Mouse (Mus musculus): ENCODE data around the gene Plin5.

The Plin5 gene

DNA sequence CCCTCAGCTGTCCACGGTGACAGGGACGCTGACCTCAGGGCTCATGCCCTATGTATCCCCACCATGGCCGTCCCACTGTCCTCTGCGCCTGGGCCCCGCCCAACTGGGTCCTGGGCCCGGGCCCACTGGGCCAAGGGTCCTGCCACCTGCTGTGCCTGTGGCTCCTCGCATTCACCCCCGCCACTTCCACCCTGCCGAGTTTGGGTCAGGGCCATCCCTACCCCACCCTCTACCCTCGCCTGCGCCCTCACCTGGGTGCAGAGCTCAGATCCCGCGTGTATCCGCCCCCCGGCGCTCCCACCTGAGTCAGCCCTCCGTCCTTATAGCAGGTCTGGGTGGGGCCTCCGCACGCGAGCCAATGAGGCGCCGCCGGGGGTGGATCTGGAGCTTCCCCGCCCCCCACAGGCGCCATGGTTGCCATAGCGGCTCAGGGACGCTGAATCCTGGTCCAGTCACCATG lies at the start of gene Plin5:
Gene Plin5 (minus strand): TSS at position 346 of the 460 bp plus-strand sequence.
- DNase-seq (ENCODE audit: low read depth, low spot score): peak; percentile 52

DNA sequence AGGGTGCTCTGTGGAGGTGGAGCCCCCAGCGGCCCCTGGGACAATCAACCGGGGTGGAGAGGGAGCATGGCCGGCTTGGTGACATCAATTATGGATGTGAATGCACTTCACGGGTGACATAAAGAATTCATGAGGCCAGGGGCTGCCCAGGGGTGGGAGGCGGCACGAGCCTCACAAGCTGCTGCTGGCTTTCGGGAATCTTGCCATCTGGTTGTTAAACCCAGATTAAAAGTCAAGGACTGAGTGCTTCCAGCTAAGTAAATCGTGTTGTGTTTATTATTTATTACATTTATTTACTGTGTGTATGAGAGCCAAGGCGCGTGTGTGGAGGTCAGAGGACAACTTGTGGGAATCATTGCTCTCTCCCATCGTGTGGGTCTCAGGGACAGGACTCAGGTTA lies 48.3 kb upstream of the Plin5 start:
- no peak for DNase-seq (ENCODE audit: low read depth, low spot score)

DNA sequence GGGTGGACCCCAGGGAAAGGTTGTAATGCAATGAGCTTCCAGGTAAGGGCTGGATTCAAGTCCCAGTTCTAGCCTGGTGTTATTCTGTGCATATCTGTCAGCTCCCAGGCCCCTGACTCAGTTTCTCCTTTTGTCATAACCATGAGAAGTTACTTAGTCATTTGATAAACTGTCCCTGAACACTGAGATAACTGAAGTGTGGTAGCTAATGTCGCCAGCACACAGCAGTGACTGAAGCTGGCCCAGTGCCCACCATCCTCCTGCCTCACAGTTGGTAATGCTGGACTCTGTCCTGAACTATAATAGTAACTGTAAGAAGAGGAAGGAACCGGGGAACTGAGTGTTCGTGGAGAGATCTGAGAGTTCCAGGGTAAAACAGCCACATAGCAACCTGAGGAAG lies 47.1 kb upstream of the Plin5 start:
- DNase-seq (ENCODE audit: low read depth, low spot score): no peak

DNA sequence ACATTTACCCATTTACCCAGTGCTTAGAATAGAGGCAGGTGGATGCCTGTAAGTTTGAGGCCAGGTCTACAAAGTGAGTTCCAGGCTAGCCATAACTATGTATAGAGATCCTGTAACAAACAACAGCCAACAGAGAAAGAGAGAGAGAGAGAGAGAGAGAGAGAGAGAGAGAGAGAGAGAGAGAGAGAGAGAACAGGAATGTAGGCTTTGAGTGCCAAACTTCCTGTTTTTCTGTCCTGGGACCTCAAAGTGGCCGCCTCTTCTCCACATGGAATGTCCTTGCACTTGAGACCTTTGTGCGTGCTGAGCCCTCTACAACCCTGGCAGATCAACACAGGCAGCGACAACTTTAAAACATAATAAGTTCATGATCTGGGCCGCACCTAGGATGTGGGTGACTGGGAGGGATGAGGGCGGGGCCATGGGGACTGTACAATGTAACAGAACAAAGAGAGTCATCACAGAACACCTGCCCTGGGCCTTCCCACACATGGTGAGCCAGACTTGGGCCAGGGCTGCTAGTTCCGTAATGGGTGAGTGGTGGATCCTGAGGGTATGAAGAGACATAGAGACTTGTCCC lies 46.2 kb upstream of the Plin5 start:
- no peak for DNase-seq (ENCODE audit: low read depth, low spot score)

DNA sequence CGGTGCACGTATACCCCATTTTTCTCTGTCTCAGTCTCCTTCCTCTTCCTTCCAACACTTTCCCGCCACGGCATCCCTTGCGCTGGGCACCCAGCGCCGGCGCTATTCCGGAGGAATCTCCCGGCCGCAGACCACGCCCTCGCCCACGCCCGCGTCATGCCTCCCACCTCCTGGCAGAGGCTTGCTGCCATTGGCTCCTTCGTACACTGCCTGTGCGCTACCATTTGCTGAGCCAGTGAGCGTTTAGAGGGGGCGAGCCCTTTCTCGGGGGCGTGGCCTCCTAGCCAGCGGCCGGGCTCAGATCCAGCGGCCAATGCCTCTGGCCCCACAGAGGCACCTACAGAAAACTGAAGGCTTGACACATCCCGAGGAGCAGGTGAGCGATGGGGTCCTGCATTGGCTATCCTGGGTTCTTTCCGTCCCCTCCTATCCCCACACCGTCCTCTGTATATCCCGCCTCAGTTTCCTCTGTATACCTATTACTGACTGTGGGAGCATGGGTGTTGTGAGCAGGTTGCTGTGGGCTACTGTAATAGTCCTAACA lies 44.9 kb upstream of the Plin5 start, which contains the start of gene Tnfaip8l1:
Gene Tnfaip8l1 (plus strand): TSS at position 247 of the 544 bp plus-strand sequence.
- peak; percentile 98 for DNase-seq (ENCODE audit: low read depth, low spot score)

DNA sequence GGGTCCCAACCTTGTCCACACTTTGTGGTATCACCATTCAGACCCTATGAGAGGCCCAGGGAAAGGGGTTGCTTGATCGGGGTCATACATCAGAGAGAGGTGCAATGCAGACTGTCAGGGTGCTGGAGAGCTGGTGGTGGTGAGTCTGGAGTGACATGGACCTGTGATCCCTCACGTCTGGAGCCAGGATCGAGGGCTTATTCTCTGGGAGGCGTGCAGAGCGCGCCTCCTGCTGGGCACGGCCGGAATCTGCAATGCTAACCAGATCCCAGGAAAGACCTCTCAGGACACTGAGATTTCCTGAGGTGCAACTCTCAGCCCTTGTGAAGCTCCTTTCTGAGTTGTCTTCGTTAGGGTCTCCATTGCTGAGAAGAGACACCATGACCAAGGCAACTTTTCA lies 42.3 kb upstream of the Plin5 start:
- DNase-seq (ENCODE audit: low read depth, low spot score): peak; percentile 79

DNA sequence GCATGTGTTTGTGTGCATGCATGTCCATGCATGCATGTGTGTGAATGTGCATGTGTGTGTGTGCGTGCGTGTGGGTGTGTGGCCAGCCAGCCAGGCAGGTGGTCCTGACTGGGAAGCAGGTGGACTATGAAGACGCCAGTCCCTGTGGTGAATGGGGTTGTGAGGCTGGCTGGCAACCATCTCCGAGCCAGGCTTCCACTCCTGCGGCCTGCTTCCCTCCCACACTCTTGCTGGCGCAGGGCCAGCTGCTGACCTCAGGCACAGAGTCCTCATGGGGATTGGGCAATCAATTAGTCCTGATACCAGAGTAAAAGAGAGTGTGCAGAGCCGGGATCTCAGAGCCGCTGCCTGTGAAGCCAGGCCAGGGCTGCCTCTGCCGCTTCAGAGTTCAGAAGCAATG lies 36.2 kb upstream of the Plin5 start:
- DNase-seq (ENCODE audit: low read depth, low spot score): peak; percentile 40

DNA sequence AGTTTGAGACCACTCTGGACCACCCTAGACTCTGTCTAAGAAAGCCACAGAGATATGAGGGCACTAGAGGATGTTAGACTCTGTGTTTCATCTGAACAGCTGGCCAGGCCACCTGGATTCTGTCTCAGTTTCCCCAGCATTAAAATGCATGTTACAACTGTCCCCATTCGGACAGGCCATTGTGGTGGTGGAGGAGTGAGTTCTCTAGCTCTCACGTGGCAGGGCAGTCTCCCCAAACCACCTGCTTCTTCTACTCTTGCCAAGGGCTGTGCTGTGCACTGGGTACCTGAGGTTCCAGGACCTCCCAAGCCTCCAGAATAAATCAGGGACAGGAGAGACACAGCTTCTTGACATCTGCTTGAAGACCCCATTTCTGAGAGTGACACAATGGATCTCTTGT lies 32.5 kb upstream of the Plin5 start:
- no peak for DNase-seq (ENCODE audit: low read depth, low spot score)

DNA sequence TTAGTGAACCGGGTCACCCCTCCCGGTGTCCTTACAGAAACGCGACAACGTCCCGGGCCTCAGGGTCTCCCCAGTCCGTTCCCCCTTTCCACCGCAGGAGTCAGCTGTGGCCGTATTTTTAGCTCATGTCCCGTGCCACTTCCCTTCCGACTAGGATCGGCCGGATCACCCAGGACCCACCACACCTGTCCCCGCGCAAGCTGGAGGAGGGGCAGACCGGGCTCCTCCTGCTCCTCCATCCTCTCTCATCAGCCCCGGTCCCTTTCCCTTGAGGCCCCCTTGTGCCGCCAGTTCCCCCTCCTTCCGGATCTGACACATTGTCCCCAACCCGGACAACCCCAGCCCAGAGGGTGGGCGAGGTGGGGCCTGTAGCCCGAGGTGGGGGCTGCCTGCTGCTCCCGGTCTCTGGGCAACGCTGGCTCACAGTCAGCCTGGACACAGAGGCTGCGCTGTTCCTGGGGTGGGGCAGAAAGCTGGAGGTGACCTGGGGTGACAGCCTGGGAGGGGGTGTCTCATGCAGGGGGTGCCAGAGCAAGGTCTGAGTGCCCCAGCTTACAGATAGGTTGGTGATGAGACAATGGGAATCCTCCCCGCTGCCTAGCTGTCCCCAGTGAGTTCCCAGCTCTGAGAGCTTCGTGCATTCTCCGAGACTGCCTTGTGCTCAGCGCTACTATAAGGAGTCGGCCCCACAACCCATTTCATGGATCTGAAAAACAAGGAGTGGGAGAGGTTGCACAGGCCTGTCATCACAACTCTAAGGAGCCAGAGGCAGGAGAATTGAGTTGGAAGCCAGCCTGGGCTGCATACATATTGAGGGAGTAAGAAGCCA lies 31.6 kb upstream of the Plin5 start:
- DNase-seq (ENCODE audit: low read depth, low spot score): no peak

DNA sequence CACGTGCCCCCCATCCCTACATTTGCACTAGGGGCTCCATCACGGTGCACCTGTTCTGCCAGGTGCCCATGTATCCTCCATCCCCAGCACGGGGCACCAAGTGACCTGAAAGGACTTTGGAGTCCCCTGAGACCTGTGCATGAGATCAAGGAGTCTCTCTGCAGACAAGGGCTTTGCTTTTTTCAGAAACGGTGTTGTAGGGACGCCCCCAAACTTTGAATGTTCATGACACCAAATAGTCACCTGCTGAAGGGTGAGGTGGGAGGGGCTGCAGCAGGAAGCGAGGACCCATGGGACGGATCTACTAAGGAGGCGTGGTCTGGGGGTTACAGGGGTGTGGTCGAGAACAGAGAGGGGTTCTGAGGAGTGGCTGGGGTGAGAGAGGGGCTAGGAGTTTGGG lies 30.9 kb upstream of the Plin5 start:
- DNase-seq (ENCODE audit: low read depth, low spot score): no peak

DNA sequence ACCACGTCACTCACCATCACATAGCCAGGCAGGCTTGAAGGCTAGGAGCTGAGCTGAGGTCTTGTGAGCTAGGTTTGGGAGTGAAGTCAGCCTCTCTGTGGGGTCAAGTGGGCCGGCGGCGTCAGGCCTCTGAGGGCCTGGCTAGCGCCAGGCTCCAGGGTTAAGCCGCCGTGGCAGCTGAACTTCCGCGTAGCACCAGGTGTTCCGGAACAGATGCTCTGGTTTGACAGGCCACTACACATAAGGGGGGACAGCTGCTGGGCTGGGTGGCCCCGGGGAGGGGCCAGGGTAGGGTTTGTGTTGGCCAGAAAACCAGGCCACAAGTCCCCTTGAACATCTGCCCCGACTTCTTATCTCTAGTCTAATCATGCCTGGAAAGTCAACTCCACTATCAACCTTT lies 30.0 kb upstream of the Plin5 start:
- DNase-seq (ENCODE audit: low read depth, low spot score): no peak

DNA sequence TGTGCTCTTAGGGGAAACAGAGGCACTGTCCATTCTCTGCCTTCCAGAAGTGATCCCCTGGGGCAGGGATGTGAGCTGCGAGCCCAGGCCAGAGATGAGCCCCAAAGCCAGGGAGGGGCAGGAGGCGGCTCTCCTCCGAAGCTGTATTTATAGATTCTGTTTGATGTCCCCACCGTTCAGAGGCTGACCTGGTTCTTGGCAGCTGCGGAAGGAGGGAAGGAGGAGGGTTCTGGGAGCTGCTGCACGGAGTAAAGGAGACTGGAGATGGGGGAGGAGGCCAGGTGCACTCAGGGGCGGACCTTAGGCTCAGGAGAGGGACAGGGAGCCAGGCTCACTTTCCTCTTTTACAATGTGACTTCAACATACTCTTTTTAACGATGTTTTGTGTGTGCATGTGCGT lies 28.7 kb upstream of the Plin5 start:
- peak; percentile 63 for DNase-seq (ENCODE audit: low read depth, low spot score)

DNA sequence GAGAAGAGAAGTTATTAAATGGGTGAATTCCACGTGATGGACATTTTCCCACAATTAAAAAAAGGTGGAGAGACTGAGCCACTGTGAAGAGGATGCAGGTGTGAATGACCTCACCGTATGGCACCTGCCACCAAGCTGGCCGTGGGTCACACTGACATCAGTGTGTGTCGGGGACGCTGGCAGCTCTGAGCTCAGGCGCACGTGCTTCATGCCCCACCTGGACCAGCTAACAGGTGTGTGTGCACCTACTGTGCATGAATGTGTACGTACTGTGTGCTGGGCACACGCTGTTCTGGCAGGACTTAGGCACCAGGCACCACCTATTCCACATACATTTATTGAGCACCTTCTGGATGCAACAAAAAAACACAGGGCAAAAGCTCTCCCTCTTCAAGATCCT lies 27.1 kb upstream of the Plin5 start:
- DNase-seq (ENCODE audit: low read depth, low spot score): no peak

DNA sequence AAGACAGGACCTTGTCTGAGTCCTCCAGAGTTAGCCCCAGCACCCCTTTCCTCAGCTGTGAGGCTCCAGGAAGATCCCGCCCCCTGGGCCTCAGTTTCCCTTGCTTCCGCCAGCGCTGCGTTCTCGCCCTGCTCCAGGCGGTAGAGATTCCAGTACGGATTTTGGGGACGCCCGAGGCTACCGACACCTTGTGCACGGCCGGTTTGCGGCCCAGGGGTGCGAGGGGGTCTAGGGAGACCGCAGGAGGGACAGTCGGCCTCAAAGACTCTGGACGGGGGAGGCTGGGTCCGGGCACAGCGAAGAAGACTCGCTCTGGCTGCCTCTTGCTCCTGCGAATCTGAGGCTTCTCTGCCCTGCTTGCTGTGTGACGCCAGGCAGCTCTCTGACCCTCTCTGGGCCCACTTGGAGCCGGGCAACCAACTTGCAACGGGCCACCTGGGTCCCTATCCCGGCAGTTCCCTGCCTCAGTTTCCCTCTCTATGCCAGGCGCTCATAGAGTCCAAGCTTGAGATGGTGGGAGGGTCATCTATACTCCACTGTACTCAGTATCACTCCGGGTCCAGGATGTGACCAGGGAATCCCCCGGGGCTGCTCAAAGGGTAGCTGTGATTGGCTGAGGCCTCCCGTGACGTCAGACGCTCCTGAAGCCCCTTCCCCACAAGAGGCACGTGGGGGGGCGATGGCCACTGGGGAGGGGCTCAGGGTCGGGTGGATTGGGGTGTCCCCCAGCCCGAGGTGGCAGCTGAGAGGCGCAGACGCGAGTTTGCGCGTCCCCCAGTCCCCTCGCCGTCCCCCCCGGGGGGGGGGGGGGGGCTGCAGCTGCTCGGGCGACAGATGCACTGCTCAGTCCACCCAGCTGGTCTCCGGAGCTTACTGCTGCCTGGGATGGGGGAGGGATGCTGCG lies 24.6 kb upstream of the Plin5 start:
- DNase-seq (ENCODE audit: low read depth, low spot score): peak; percentile 83

DNA sequence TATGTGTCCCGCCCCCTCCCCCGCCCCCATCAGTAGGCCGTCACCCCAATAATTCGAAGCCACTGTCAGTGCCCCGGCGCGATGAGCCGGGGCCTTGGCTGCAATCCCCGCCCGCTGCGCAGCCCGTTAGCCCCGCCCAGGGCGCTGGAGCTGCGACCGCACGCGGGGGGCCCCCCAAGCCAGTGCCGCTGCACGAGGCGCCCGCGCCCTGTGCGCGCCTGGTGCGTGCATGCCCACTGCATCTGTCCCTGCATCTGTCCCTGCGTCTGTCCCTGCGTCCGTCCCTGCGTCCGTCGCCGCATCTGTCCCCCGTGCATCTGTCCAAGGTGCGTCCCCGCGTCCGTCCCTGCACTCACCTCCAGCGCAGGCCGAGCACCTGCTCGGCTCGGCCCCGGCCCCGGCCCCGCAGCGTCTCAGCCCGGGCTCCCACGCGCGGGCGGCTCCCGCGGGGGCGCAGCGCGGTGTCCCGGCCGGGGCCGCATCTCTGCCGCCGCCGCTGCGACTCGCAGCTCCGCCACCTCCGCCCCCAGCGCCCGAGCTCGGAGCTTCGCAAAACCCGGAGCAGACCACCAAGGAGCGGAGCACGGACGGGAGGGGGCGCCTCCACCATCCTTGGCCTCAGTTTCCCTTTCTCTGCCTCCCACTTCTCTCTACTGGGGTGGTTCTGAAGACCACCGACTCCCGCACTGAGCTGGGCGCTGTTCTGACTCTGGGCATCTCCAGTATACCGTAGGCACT lies 22.6 kb upstream of the Plin5 start, which contains the start of gene Sema6b:
Gene Sema6b (minus strand): TSS at position 486 of the 738 bp plus-strand sequence.
- peak; percentile 91 for DNase-seq (ENCODE audit: low read depth, low spot score)

DNA sequence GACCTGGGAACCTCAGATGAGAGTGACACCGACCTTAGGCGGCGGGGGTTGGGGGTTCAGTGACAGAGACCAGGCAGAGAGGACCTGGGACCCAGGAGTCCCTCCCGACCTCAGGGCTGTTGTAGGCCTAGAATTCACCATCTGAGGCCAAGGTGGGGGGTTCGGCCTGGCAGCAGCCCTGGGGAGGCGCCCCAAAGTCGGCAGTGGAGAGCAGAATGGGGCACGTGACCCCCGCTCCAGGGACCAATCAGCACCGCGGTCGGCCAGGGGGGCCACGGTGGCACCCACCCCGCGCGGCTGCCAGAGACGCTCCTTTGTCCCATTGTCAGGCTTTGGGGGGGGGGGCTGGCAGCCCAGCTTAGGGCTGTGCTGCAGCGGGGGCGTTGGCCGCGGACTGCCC lies 22.0 kb upstream of the Plin5 start:
- peak; percentile 58 for DNase-seq (ENCODE audit: low read depth, low spot score)

DNA sequence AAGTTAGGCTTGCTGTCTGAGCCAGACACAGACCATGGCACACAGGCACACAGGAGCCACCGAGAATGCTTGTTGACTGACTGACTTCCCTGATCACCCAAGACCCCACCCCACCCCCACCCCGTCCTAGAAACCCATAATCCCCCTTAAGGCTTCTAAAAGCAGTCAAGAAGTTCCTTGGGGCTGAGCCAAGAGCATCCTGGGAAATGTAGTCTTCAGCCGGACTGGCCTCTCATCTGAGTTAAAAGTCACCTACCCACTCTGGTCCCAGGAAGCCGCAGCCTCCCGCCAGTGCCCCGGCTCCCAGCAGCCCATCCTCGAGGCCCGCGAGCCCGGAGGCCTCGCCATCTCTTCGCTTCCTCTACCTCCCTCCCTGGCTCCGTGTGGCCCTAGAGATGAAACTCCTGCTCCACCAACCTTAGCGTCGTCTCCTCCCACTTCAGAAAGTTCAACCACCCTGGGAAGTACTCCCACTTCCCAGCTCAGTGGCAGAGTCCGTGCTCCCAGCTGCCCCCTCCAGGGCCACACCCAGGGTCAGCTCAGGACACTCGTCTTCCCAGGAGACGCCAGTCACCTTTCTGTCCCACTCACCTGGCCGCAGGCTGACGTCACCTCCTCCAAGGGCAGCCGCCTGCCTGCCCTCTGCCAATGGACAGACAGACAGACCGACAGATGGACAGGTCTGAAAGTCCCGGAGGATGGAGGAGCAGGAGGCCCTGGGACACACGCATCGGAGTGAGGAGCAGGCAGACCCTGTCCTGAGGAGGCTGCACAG lies 20.6 kb upstream of the Plin5 start:
- peak; percentile 54 for DNase-seq (ENCODE audit: low read depth, low spot score)

DNA sequence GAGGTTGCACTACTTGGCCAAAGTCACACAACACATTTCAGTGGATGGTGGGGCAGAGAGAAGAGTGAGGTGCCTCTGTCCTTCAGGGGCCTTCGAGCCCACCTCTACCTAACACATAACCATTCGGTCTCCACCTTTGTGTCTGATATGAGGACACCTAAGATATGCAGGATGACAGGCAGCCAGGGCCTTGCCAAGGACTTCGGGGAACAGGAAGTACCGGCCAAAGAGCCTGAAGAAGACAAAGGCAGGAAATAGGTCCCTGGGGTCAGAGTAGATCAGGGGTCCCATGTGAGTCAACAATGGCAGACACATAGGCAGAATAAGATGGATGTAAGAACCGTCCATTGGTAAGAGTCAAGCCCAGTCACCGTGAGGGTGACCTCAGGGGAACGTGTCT lies 19.2 kb upstream of the Plin5 start:
- no peak for DNase-seq (ENCODE audit: low read depth, low spot score)

DNA sequence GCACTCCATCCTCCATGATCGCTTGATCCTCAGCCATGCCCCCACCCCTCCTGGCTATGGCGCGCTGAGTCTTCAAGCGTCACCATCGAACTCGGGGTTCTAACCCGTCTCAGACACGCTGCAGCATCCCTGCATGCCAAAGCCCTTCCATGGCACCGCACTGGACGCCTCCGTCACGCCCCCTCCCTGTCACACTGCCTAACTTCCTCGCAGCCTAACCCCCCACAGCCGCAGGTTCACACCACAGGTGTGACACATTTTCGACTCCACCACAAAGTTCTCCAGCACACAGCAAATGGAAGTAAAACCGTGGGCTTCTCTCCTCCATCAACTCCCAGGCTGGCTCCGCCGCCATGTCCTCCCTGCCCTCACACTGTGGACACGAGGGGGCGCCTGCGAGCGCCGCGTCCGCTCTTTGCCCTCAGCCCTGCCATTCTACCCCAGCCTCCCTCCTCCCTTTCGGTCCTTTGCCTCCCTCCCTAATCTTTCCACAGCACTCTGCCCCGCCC lies 17.1 kb upstream of the Plin5 start:
- peak; percentile 54 for DNase-seq (ENCODE audit: low read depth, low spot score)

Data from brain, adult 2 months (tissue).